ENCODE assay signal across 7 mouse cellular contexts in genomic region chr4:101198333-101198732, GRCm38 (mm10).
A peak's percentile ranks its signal among the peaks of the same experiment; 100 is the strongest.
DNase-seq lines count a peak whose midpoint lies in the region; ATAC-seq and TF ChIP-seq lines count a peak whose summit lies in the region.

No protein-coding gene starts in this region.

- no peak for TF ChIP-seq CTCF in G1E (IDR thresholded peaks at IDR 0.05; ENCODE audit: low read depth, low read length)
- peak; percentile 46; the same call in 1 of the 2 replicates for TF ChIP-seq CTCF in intestine, postnatal 0 days (IDR thresholded peaks at IDR 0.05; ENCODE audit: low read depth)

- no peaks in the 10 kb centered on the region for H3K27me3 ChIP-seq in G1E (ENCODE audit: insufficient read depth, low read length)
- no peaks in the 10 kb centered on the region for H3K27me3 ChIP-seq in intestine, postnatal 0 days (replicated peaks; ENCODE audit: control insufficient read depth, insufficient read depth, low read length)
- H3K27me3 ChIP-seq in liver, embryonic 12.5 days (replicated peaks), result no peaks in the 10 kb centered on the region
- H3K27me3 ChIP-seq in neural tube, embryonic 15.5 days (replicated peaks), result no peaks in the 10 kb centered on the region

- no peaks in the 10 kb centered on the region for H3K9me3 ChIP-seq in G1E (replicated peaks)
- H3K9me3 ChIP-seq in intestine, postnatal 0 days (ENCODE audit: control insufficient read depth), result no peaks in the 10 kb centered on the region
- H3K9me3 ChIP-seq in liver, embryonic 12.5 days (replicated peaks), result no peaks in the 10 kb centered on the region
- H3K9me3 ChIP-seq in neural tube, embryonic 15.5 days (replicated peaks), result no peaks in the 10 kb centered on the region

- no peak overlapping the region for H3K27ac ChIP-seq in intestine, postnatal 0 days (ENCODE audit: low read depth, low read length)
- 0 out of 2 replicates have a peak overlapping the region, but pooled peaks have one; percentile 17 for H3K27ac ChIP-seq in liver, embryonic 12.5 days
- H3K27ac ChIP-seq in neural tube, embryonic 15.5 days (replicated peaks), result no peak overlapping the region

- DNase-seq in 3T3-L1 (ENCODE audit: low read depth, low spot score), result peak; percentile 49
- peak; percentile 8 for DNase-seq in G1E (ENCODE audit: low spot score)
- DNase-seq in cerebellum, postnatal 36 days, result peak; percentile 78 to 79
- peak; percentile 22 for DNase-seq in right cerebral cortex, postnatal 14 days

- H3K4me2 ChIP-seq in intestine, postnatal 0 days (replicated peaks; ENCODE audit: low read depth), result no peak overlapping the region
- H3K4me2 ChIP-seq in liver, embryonic 12.5 days, result no peak overlapping the region
- H3K4me2 ChIP-seq in neural tube, embryonic 15.5 days, result no peak overlapping the region

- peaks cover 58% of the 10 kb centered on the region for H3K4me1 ChIP-seq in G1E (ENCODE audit: insufficient read depth, low read depth, low read length)
- peaks cover 8% of the 10 kb centered on the region for H3K4me1 ChIP-seq in intestine, postnatal 0 days (replicated peaks; ENCODE audit: control insufficient read depth, insufficient read depth, low read length)
- H3K4me1 ChIP-seq in liver, embryonic 12.5 days, result peaks cover 74% of the 10 kb centered on the region
- peaks cover 13% of the 10 kb centered on the region for H3K4me1 ChIP-seq in neural tube, embryonic 15.5 days

- no peak overlapping the region for H3K4me3 ChIP-seq in G1E (ENCODE audit: low read depth, low read length)
- H3K4me3 ChIP-seq in intestine, postnatal 0 days (ENCODE audit: low read depth, low read length), result no peak overlapping the region
- H3K4me3 ChIP-seq in liver, embryonic 12.5 days, result no peak overlapping the region
- H3K4me3 ChIP-seq in neural tube, embryonic 15.5 days (replicated peaks), result no peak overlapping the region

- H3K36me3 ChIP-seq in G1E (replicated peaks), result peaks cover 40% of the 10 kb centered on the region
- H3K36me3 ChIP-seq in intestine, postnatal 0 days (ENCODE audit: control insufficient read depth, insufficient read depth), result no peaks in the 10 kb centered on the region
- 0 out of 2 replicates have a peak, but pooled peaks cover 2% of the 10 kb centered on the region for H3K36me3 ChIP-seq in liver, embryonic 12.5 days
- no peaks in the 10 kb centered on the region for H3K36me3 ChIP-seq in neural tube, embryonic 15.5 days

- WGBS in intestine, postnatal 0 days, result 21% methylated on average over 2 of the region's 2 CpGs
- WGBS in liver, embryonic 12.5 days (ENCODE audit: insufficient replicate concordance), result 13% methylated on average over 2 of the region's 2 CpGs
- 67% methylated on average over 2 of the region's 2 CpGs for WGBS in neural tube, embryonic 15.5 days

- H3K9ac ChIP-seq in intestine, postnatal 0 days (ENCODE audit: low read depth, low read length), result no peak overlapping the region
- H3K9ac ChIP-seq in liver, embryonic 12.5 days, result no peak overlapping the region
- H3K9ac ChIP-seq in neural tube, embryonic 15.5 days (replicated peaks), result no peak overlapping the region

- ATAC-seq in G1E (ENCODE audit: extremely low read depth, insufficient number of reproducible peaks, low FRiP score, poor library complexity, severe bottlenecking), result peak; percentile 69; the same call in 1 of the 2 replicates
- no peak for ATAC-seq in intestine, postnatal 0 days
- ATAC-seq in liver, embryonic 12.5 days, result no peak
- no peak for ATAC-seq in neural tube, embryonic 15.5 days (ENCODE audit: low FRiP score)

Comparison
In these comparisons a context has a peak if more than half of its experiments do, and no peak if none do; other contexts are left out.
1. DNase-seq: peak in every context shown above with its lines; median percentile 78 in cerebellum, postnatal 36 days; 49 in 3T3-L1; 22 in right cerebral cortex, postnatal 14 days; 8 in G1E.